Mouse (Mus musculus) embryonic facial prominence, embryonic 15.5 days (tissue): ENCODE measurements around the gene Osgepl1. TPM values are rescaled to one million over a fixed set of nuclear protein-coding genes. Genes with fewer than 3 reads are reported as not detected.
"Not testable (repeated sequence)": the region's sequence is repeated elsewhere in the genome, so short reads cannot be mapped to it uniquely, and the experiment has no call there.

Experiments used
- ATAC-seq: fragments of 200-750 bp; cut with Nextera tagmentation; 2 replicates; pipeline ENCODE4 v1.8.0; 2017; ENCODE audit warnings: low read depth, moderate TSS enrichment; ENCODE audit not compliant: insufficient number of reproducible peaks, low FRiP score, low TSS enrichment
- H3K27ac ChIP-seq: fragments of 300-500 bp; sonication (generic); replicated peaks from 2 replicates; pipeline ENCODE4 v1.5.1; 2015; ENCODE audit warnings: mild to moderate bottlenecking, inconsistent platforms
- H3K27me3 ChIP-seq: fragments of 300-500 bp; sonication (generic); 2 replicates; pipeline ENCODE4 v1.6.1; 2015; ENCODE audit warnings: inconsistent platforms
- H3K36me3 ChIP-seq: fragments of 300-500 bp; sonication (generic); 2 replicates; pipeline ENCODE4 v1.6.1; 2015; ENCODE audit warnings: mild to moderate bottlenecking, inconsistent platforms
- H3K4me1 ChIP-seq: fragments of 300-500 bp; sonication (generic); 2 replicates; pipeline ENCODE4 v1.6.1; 2015; ENCODE audit warnings: inconsistent platforms
- H3K4me2 ChIP-seq: fragments of 300-500 bp; sonication (generic); replicated peaks from 2 replicates; pipeline ENCODE4 v1.6.1; 2015; ENCODE audit warnings: mild to moderate bottlenecking, inconsistent platforms
- H3K4me3 ChIP-seq: fragments of 300-500 bp; sonication (generic); replicated peaks from 2 replicates; pipeline ENCODE4 v1.5.1; 2015; ENCODE audit warnings: mild to moderate bottlenecking, inconsistent platforms
- H3K9ac ChIP-seq: fragments of 300-500 bp; sonication (generic); 2 replicates; pipeline ENCODE4 v1.6.1; 2015; ENCODE audit warnings: inconsistent platforms
- H3K9me3 ChIP-seq: fragments of 300-500 bp; sonication (generic); replicated peaks from 2 replicates; pipeline ENCODE4 v1.6.1; 2016; ENCODE audit warnings: inconsistent platforms
- WGBS: fragments of 180-500 bp; shearing (Covaris S2); methylation state at CpG from one replicate; pipeline ENCODE4 v1.1.7; 2015; 5-methylcytosine and 5-hydroxymethylcytosine counted together
- polyA plus RNA-seq: library from polyadenylated mRNA; unstranded; fragments of >200 nt; fragmentation: Nextera tagmentation; extraction: Ambion mirVana; gene quantifications from 2 replicates; pipeline ENCODE4 v1.2.1, GENCODE M21; 2015

Osgepl1 gene
- polyA plus RNA-seq, 1 experiment from 2014 or later, result 19.1 TPM

DNA sequence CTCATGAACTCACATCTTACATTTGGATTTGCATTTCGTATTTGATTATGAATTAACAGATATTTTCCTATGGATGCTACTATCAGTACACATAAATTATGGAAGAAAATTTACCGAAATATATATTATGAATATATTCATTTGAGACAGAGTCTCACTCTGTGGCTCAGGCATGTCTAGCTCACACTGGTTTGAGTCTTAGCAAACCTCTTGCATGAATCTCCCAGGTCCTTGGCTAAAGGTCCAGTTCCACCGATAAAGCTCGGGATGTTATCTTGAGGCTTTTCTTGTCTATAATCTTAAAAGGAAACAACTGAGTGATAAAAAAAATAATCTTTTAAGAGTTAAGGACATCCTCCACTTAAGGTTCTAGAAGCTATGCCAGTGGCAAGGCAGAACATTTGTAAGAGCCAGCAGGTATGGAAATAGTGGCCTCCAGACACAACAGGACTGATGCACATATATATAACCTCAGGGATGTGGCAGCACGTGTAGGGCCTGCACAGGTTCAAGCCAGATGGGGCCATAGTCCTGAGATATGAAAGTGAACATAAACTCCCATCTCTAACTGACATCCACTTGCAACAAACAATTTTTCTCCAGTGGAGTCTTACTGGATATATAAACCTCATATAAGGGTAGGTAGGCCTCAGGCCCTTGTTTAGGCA lies 11.5 kb downstream of the Osgepl1 start:
- Histone ChIP-seq H3K4me2 (no peak overlapping the region), H3K4me1 (no peaks in the 10 kb centered on the region), H3K4me3 (no peak overlapping the region), H3K27me3 (no peaks in the 10 kb centered on the region), H3K27ac (no peak overlapping the region), H3K9ac (no peak overlapping the region), H3K9me3 (no peaks in the 10 kb centered on the region), H3K36me3 (peaks cover 3% of the 10 kb centered on the region)
- no peak for ATAC-seq
- WGBS, result 94% methylated on average over 5 of the region's 5 CpGs

DNA sequence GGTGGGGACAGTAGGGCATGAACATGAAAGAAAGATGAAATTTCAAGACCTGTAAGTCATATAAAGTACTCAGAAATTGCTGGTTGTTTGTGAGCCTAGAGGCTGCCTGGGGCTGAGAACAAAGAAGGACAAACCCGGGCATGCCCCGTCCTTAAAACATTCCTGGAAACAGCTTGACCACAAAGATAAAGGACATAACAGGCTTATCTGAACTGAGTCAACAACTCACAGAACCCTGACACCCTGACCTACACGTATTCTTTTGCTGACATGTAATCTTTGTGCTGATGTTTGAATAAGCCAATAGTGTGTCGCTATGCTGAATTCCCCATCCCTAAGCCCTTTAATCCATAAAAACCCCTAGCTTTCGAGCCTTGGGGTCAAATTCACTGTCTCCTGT lies 20.1 kb downstream of the Osgepl1 start:
- H3K4me2 ChIP-seq, H3K9me3 ChIP-seq, H3K4me1 ChIP-seq, H3K27me3 ChIP-seq, H3K36me3 ChIP-seq, H3K27ac ChIP-seq, H3K4me3 ChIP-seq, H3K9ac ChIP-seq, ATAC-seq: not testable (repeated sequence)
- 79% methylated on average over 5 of the region's 5 CpGs for WGBS

DNA sequence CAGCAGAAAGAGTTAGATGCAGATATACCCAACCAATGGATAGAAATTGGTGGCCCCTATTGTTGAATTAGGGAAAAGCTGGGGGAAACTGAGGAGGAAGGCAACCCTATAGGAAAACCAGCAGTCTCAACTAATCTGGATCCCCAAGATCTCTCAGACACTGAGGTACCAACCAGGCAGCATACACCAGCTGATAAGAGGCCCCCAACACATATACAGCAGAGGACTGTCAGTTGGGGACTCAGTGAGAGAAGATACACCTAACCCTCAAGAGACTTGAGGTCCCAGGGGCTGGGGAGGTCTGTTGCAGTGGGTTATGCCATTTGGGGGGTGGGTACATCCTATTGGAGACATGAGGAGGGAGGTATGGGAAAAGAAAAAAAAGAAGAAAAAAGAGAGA lies 22.0 kb downstream of the Osgepl1 start:
- ATAC-seq, result no peak
- H3K9ac ChIP-seq, result no peak overlapping the region
- H3K4me2 ChIP-seq, result no peak overlapping the region
- H3K27me3 ChIP-seq, result no peaks in the 10 kb centered on the region
- H3K36me3 ChIP-seq, result peaks cover 3% of the 10 kb centered on the region; the same call in 1 of the 2 replicates
- H3K9me3 ChIP-seq, result no peaks in the 10 kb centered on the region
- H3K27ac ChIP-seq, result no peak overlapping the region
- H3K4me3 ChIP-seq, result no peak overlapping the region
- no peaks in the 10 kb centered on the region for H3K4me1 ChIP-seq

DNA sequence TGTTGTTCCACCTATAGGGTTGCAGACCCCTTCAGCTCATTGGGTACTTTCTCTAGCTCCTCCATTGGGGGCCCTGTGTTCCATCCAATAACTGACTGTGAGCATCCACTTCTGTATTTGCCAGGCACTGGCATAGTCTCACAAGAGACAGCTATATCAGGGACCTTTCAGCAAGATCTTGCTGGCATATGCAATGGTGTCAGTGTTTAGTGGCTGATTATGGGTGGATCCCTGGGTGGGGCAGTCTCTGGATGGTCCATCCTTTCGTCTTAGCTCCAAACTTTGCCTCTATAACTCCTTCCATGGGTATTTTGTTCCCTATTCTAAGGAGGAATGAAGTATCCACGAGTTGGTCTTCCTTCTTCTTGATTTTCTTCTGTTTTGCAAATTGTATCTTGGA lies 24.0 kb downstream of the Osgepl1 start:
- not testable (repeated sequence) for H3K27ac ChIP-seq, H3K4me3 ChIP-seq, H3K4me1 ChIP-seq, H3K9ac ChIP-seq, ATAC-seq, H3K4me2 ChIP-seq, H3K9me3 ChIP-seq, H3K27me3 ChIP-seq
- H3K36me3 ChIP-seq, result peaks cover 21% of the 10 kb centered on the region
- WGBS, result 74% methylated on average over 2 of the region's 2 CpGs

DNA sequence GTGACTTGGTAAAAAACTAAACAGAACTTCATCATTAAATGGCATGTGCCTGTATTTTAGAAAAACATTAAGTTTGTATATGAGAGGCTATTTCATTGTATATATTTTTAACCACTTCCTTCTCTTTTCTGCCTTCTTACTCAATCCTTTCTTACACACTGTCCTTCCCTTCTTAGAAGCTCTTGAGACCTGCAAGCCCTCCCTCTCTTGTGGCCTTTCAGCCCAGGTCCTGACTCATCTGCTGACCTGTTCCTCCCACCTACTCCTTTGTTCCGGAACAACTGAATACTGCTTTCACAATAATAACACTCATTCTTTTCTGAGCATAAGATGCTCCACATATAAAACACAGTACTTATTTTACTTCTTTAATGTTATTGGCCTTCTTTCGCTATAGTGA lies 27.6 kb downstream of the Osgepl1 start:
- Histone ChIP-seq H3K9ac (no peak overlapping the region), H3K27ac (no peak overlapping the region), H3K4me3 (no peak overlapping the region), H3K36me3 (peaks cover 49% of the 10 kb centered on the region), H3K4me2 (no peak overlapping the region), H3K9me3 (0 out of 2 replicates have a peak, but pooled peaks cover 5% of the 10 kb centered on the region), H3K27me3 (no peaks in the 10 kb centered on the region), H3K4me1 (no peaks in the 10 kb centered on the region)
- WGBS, result 94% methylated on average over 2 of the region's 2 CpGs
- no peak for ATAC-seq

DNA sequence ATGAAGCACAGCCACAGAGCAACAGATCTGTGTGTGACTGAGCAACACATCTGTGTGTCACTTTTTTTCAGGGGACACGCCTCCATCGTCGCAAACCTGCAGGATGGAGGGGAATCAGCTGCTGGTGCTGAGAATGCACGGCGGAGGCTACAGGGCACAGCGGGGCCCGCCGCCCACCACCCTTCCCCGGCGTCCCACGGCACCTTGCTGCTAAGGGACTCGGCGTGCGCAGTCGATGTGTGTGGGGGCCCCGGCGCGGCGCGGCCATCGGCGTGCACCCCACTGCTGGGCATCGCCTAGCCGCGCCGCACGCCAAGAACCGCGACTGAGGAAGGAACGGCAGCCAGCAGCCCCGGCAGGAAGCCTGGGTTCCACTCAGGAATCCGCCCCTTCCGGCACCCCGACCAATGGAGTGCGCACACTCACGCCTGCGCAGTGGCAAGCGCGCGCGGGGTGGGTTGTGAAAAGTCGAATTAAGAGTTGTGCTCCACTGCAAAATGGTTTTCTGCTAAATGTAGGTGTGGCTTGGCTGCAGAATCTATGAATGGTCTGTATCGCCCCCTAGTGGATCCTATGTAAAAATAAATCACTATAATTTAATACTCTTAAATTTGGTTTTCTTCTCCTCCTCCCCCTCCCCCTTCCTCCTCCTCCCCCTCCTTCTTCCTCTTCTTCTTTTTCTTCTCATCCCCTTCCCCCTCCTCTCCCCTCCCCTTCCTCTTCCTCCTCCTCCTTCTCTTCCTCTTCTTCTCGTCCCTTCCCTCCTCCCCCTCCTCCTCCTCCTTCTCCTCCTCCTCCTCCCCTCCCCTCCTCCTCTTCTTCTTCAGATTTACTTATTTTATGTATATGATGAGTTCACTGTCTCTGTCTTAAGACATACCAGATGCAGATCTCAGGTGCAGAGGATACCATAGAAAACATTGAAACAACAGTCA lies 39.2 kb downstream of the Osgepl1 start, which contains the start of the genes Asdurf, Gm28551 and Asnsd1:
Gene Asdurf (minus strand): TSS at position 293 of the 935 bp plus-strand sequence.
Gene Gm28551 (minus strand): TSS at position 341 of the 935 bp plus-strand sequence.
Gene Asnsd1 (minus strand): TSS at position 426 of the 935 bp plus-strand sequence.
- H3K36me3 ChIP-seq, result peaks cover 15% of the 10 kb centered on the region
- 0% methylated on average over 44 of the region's 44 CpGs for WGBS
- peak within 1 kb of the TSS; percentile 49 for H3K4me2 ChIP-seq
- peak within 1 kb of the TSS; percentile 85 for H3K9ac ChIP-seq
- peak within 1 kb of the TSS; percentile 89 for H3K4me3 ChIP-seq
- H3K9me3 ChIP-seq, result no peaks in the 10 kb centered on the region
- peak; percentile 100 for ATAC-seq
- no peaks in the 10 kb centered on the region for H3K27me3 ChIP-seq
- H3K4me1 ChIP-seq, result 0 out of 2 replicates have a peak, but pooled peaks cover 3% of the 10 kb centered on the region
- H3K27ac ChIP-seq, result peak within 1 kb of the TSS; percentile 90

DNA sequence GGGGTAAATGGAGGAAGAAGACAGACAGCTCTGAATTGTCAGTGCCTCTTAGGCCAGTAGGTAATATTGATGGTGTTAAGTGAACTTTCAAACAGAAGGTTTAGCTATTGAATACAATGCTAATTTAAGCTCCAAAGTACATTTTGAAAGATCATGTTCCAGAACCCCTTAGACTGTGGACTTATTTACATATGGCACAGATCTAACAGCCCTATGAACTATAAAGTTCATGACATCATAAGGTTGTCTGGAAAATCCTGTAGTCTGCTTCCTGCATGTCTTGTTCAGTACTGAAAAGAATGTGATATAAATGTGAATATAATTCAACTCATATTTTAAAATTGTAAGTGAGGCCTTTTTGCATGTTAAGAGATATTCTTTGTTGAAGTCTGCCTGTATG lies 45.6 kb downstream of the Osgepl1 start:
- Histone ChIP-seq H3K9ac (no peak overlapping the region), H3K4me2 (no peak overlapping the region), H3K27me3 (no peaks in the 10 kb centered on the region), H3K9me3 (no peaks in the 10 kb centered on the region), H3K4me1 (no peaks in the 10 kb centered on the region), H3K4me3 (no peak overlapping the region), H3K36me3 (no peaks in the 10 kb centered on the region), H3K27ac (no peak overlapping the region)
- no peak for ATAC-seq

Other genes with a start within 250 kb of the Osgepl1 start
- not detected in 2 replicates for gene 1700019A02Rik, start 126.0 kb upstream of the Osgepl1 start, polyA plus RNA-seq
- gene Pms1, start 16.6 kb upstream of the Osgepl1 start, polyA plus RNA-seq, result 15.2 and 18.7 TPM in 2 replicates
- gene Ormdl1, start 16.5 kb upstream of the Osgepl1 start, polyA plus RNA-seq, result 31.9 and 32.8 TPM in 2 replicates
- not detected in 2 replicates for gene Gm28778, start 16.5 kb upstream of the Osgepl1 start, polyA plus RNA-seq
- 9.3 TPM in 1 of 2 replicates, not detected in the other for gene Asdurf, start 39.0 kb downstream of the Osgepl1 start, polyA plus RNA-seq
- 0.52 and 0.67 TPM in 2 replicates for gene Gm28551, start 39.0 kb downstream of the Osgepl1 start, polyA plus RNA-seq
- 64.0 and 65.4 TPM in 2 replicates for gene Asnsd1, start 39.1 kb downstream of the Osgepl1 start, polyA plus RNA-seq